In genomic region chr10:105660761-105661160, GRCm38 (mm10) we compare ENCODE assay signal across 21 mouse cellular contexts.
"Had no signal": no experiment of that assay in that cellular context is flagged by ENCODE, and none has a peak within 500 bp of the region (broad histone marks: within the 10 kb centered on the region; RNA-seq: fewer than 3 reads in every experiment).

No protein-coding gene starts in this region.

- H3K9ac ChIP-seq: heart, embryonic 13.5 days; heart, embryonic 15.5 days; hindbrain, embryonic 14.5 days; intestine, embryonic 15.5 days; limb, embryonic 13.5 days; limb, embryonic 15.5 days; liver, embryonic 12.5 days; liver, embryonic 14.5 days had no signal

- H3K27ac ChIP-seq: heart, adult 2 months; heart, embryonic 13.5 days; heart, embryonic 15.5 days; hindbrain, embryonic 14.5 days; intestine, embryonic 15.5 days; limb, embryonic 13.5 days; limb, embryonic 15.5 days; liver, embryonic 12.5 days; liver, embryonic 14.5 days had no signal

- H3K9me3 ChIP-seq: heart, embryonic 13.5 days; heart, embryonic 15.5 days; intestine, embryonic 15.5 days; limb, embryonic 13.5 days; limb, embryonic 15.5 days; liver, embryonic 12.5 days had no signal

- H3K4me3 ChIP-seq: heart, adult 2 months; heart, embryonic 13.5 days; heart, embryonic 15.5 days; intestine, embryonic 15.5 days; limb, embryonic 13.5 days; limb, embryonic 15.5 days; liver, embryonic 12.5 days had no signal

- H3K4me1 ChIP-seq: intestine, embryonic 15.5 days; limb, embryonic 15.5 days; liver, embryonic 12.5 days had no signal

- H3K36me3 ChIP-seq: heart, embryonic 13.5 days; heart, embryonic 15.5 days; intestine, embryonic 15.5 days; limb, embryonic 13.5 days; limb, embryonic 15.5 days; liver, embryonic 12.5 days had no signal

- DNase-seq: gastrocnemius, postnatal 14 days; gastrocnemius, postnatal 36 days; heart, adult 11 months; heart, adult 2 months; heart, postnatal 14 days; heart, postnatal 36 days; kidney, adult 18-20 months; kidney, adult 8-10 months; kidney, postnatal 14 days; kidney, postnatal 36 days; layer of hippocampus, adult 9-11 months; layer of hippocampus, postnatal 36 days; left cerebral cortex, postnatal 4 days had no signal
